Mouse (Mus musculus): ENCODE data around the gene Sap30. TPM values are rescaled to one million over a fixed set of nuclear protein-coding genes. Genes with fewer than 3 reads are reported as not detected.

Sap30 gene
- polyA plus RNA-seq, 1 experiment from 2014 or later = 23.8 TPM

- under 1% methylated on average over 25 of the region's 25 CpGs for WGBS
- peak overlapping the region; percentile 64 for H3K4me2 ChIP-seq (replicated peaks; ENCODE audit: low read depth)
- peak; percentile 89 for DNase-seq (ENCODE audit: low spot score)
Observed at GRCm38 (mm10) chr8:57488312-57488765, 679 bp upstream of the Sap30 start.

GRCm38 (mm10) chr8:57486491-57487440, 894 bp downstream of the Sap30 start:
- Histone ChIP-seq H3K4me1 (replicated peaks; ENCODE audit: control insufficient read depth, insufficient read depth) (no peaks in the 10 kb centered on the region), H3K36me3 (ENCODE audit: control insufficient read depth, insufficient read depth, low read length) (peaks cover 4% of the 10 kb centered on the region; the same call in 1 of the 2 replicates), H3K4me3 (ENCODE audit: low read depth, low read length) (peak overlapping the region; percentile 97), H3K27me3 (ENCODE audit: control insufficient read depth, insufficient read depth, low read length) (no peaks in the 10 kb centered on the region), H3K9ac (ENCODE audit: low read length) (peak overlapping the region; percentile 74), H3K27ac (replicated peaks) (peak overlapping the region; percentile 91), H3K9me3 (ENCODE audit: control insufficient read depth, low read length) (no peaks in the 10 kb centered on the region), H3K4me2 (replicated peaks; ENCODE audit: low read depth) (peak overlapping the region; percentile 64)
- DNase-seq (ENCODE audit: low spot score) = peak; percentile 54
- ATAC-seq (ENCODE audit: low FRiP score, low TSS enrichment) = peak; percentile 45
- no peak for TF ChIP-seq CTCF (IDR thresholded peaks at IDR 0.05; ENCODE audit: low read depth)
- no peak for TF ChIP-seq EP300 (optimal IDR thresholded peaks at IDR 0.05)
- under 1% methylated on average over 54 of the region's 54 CpGs for WGBS

More at GRCm38 (mm10) chr8:57488312-57488765, 679 bp upstream of the Sap30 start:
- TF ChIP-seq EP300 (optimal IDR thresholded peaks at IDR 0.05) = no peak
- peak; percentile 67 for ATAC-seq (ENCODE audit: low FRiP score, low TSS enrichment)
- Histone ChIP-seq H3K4me3 (ENCODE audit: low read depth, low read length) (peak overlapping the region; percentile 97), H3K27ac (replicated peaks) (peak overlapping the region; percentile 78), H3K9ac (ENCODE audit: low read length) (peak overlapping the region; percentile 56), H3K36me3 (ENCODE audit: control insufficient read depth, insufficient read depth, low read length) (no peaks in the 10 kb centered on the region), H3K4me1 (replicated peaks; ENCODE audit: control insufficient read depth, insufficient read depth) (no peaks in the 10 kb centered on the region), H3K9me3 (ENCODE audit: control insufficient read depth, low read length) (no peaks in the 10 kb centered on the region), H3K27me3 (ENCODE audit: control insufficient read depth, insufficient read depth, low read length) (no peaks in the 10 kb centered on the region)

- 78% methylated on average over 4 of the region's 4 CpGs for WGBS
- Histone ChIP-seq H3K9me3 (ENCODE audit: control insufficient read depth, low read length) (no peaks in the 10 kb centered on the region), H3K36me3 (ENCODE audit: control insufficient read depth, insufficient read depth, low read length) (peaks cover 6% of the 10 kb centered on the region; the same call in 1 of the 2 replicates), H3K27ac (replicated peaks) (no peak overlapping the region), H3K4me2 (replicated peaks; ENCODE audit: low read depth) (no peak overlapping the region), H3K9ac (ENCODE audit: low read length) (no peak overlapping the region), H3K4me3 (ENCODE audit: low read depth, low read length) (no peak overlapping the region), H3K4me1 (replicated peaks; ENCODE audit: control insufficient read depth, insufficient read depth) (no peaks in the 10 kb centered on the region), H3K27me3 (ENCODE audit: control insufficient read depth, insufficient read depth, low read length) (no peaks in the 10 kb centered on the region)
- ATAC-seq (ENCODE audit: low FRiP score, low TSS enrichment) (no peak), DNase-seq (ENCODE audit: low spot score) (no peak)
- TF ChIP-seq CTCF (IDR thresholded peaks at IDR 0.05; ENCODE audit: low read depth) = no peak
- no peak for TF ChIP-seq EP300 (optimal IDR thresholded peaks at IDR 0.05)
Observed at GRCm38 (mm10) chr8:57480606-57481005, 7.1 kb downstream of the Sap30 start.

GRCm38 (mm10) chr8:57479700-57480099, 8.0 kb downstream of the Sap30 start:
- TF ChIP-seq EP300 (optimal IDR thresholded peaks at IDR 0.05) = peak; percentile 37
- TF ChIP-seq CTCF (IDR thresholded peaks at IDR 0.05; ENCODE audit: low read depth) = no peak
- Histone ChIP-seq H3K4me3 (ENCODE audit: low read depth, low read length) (no peak overlapping the region), H3K27me3 (ENCODE audit: control insufficient read depth, insufficient read depth, low read length) (no peaks in the 10 kb centered on the region), H3K9me3 (ENCODE audit: control insufficient read depth, low read length) (no peaks in the 10 kb centered on the region), H3K4me2 (replicated peaks; ENCODE audit: low read depth) (no peak overlapping the region), H3K36me3 (ENCODE audit: control insufficient read depth, insufficient read depth, low read length) (peaks cover 6% of the 10 kb centered on the region; the same call in 1 of the 2 replicates), H3K27ac (replicated peaks) (no peak overlapping the region), H3K4me1 (replicated peaks; ENCODE audit: control insufficient read depth, insufficient read depth) (no peaks in the 10 kb centered on the region), H3K9ac (ENCODE audit: low read length) (no peak overlapping the region)
- ATAC-seq (ENCODE audit: low FRiP score, low TSS enrichment) (no peak), DNase-seq (ENCODE audit: low spot score) (no peak)
- WGBS = 75% methylated on average over 8 of the region's 8 CpGs

GRCm38 (mm10) chr8:57478406-57478805, 9.3 kb downstream of the Sap30 start:
- Histone ChIP-seq H3K4me3 (ENCODE audit: low read depth, low read length) (no peak overlapping the region), H3K4me2 (replicated peaks; ENCODE audit: low read depth) (no peak overlapping the region), H3K9me3 (ENCODE audit: control insufficient read depth, low read length) (no peaks in the 10 kb centered on the region), H3K27ac (replicated peaks) (no peak overlapping the region), H3K9ac (ENCODE audit: low read length) (no peak overlapping the region), H3K27me3 (ENCODE audit: control insufficient read depth, insufficient read depth, low read length) (no peaks in the 10 kb centered on the region), H3K4me1 (replicated peaks; ENCODE audit: control insufficient read depth, insufficient read depth) (no peaks in the 10 kb centered on the region), H3K36me3 (ENCODE audit: control insufficient read depth, insufficient read depth, low read length) (peaks cover 6% of the 10 kb centered on the region; the same call in 1 of the 2 replicates)
- WGBS = 60% methylated on average over 3 of the region's 3 CpGs
- TF ChIP-seq EP300 (optimal IDR thresholded peaks at IDR 0.05) = no peak
- no peak for TF ChIP-seq CTCF (IDR thresholded peaks at IDR 0.05; ENCODE audit: low read depth)
- DNase-seq (ENCODE audit: low spot score) (no peak), ATAC-seq (ENCODE audit: low FRiP score, low TSS enrichment) (no peak)

- Histone ChIP-seq H3K4me2 (replicated peaks; ENCODE audit: low read depth) (no peak overlapping the region), H3K27ac (replicated peaks) (no peak overlapping the region), H3K9ac (ENCODE audit: low read length) (no peak overlapping the region), H3K9me3 (ENCODE audit: control insufficient read depth, low read length) (no peaks in the 10 kb centered on the region), H3K27me3 (ENCODE audit: control insufficient read depth, insufficient read depth, low read length) (no peaks in the 10 kb centered on the region), H3K4me3 (ENCODE audit: low read depth, low read length) (no peak overlapping the region), H3K36me3 (ENCODE audit: control insufficient read depth, insufficient read depth, low read length) (no peaks in the 10 kb centered on the region), H3K4me1 (replicated peaks; ENCODE audit: control insufficient read depth, insufficient read depth) (no peaks in the 10 kb centered on the region)
- no peak for DNase-seq (ENCODE audit: low spot score)
- no peak for ATAC-seq (ENCODE audit: low FRiP score, low TSS enrichment)
- TF ChIP-seq CTCF (IDR thresholded peaks at IDR 0.05; ENCODE audit: low read depth) (no peak), EP300 (optimal IDR thresholded peaks at IDR 0.05) (no peak)
- 68% methylated on average over 6 of the region's 6 CpGs for WGBS
Observed at GRCm38 (mm10) chr8:57473751-57474150, 13.9 kb downstream of the Sap30 start.
